Mouse (Mus musculus) c-Kit-positive CD71-positive TER-119-negative erythroid progenitor cells, embryonic 14.5 days (primary cell): ENCODE data around the gene Apobec2.
"Not testable (repeated sequence)": the region's sequence is repeated elsewhere in the genome, so short reads cannot be mapped to it uniquely, and the experiment has no call there.

Experiments
- DNase-seq: peaks from one replicate; pipeline ENCODE4 v3.0.0-alpha.2; 2013; ENCODE audit warnings: low read depth

The Apobec2 gene

DNA sequence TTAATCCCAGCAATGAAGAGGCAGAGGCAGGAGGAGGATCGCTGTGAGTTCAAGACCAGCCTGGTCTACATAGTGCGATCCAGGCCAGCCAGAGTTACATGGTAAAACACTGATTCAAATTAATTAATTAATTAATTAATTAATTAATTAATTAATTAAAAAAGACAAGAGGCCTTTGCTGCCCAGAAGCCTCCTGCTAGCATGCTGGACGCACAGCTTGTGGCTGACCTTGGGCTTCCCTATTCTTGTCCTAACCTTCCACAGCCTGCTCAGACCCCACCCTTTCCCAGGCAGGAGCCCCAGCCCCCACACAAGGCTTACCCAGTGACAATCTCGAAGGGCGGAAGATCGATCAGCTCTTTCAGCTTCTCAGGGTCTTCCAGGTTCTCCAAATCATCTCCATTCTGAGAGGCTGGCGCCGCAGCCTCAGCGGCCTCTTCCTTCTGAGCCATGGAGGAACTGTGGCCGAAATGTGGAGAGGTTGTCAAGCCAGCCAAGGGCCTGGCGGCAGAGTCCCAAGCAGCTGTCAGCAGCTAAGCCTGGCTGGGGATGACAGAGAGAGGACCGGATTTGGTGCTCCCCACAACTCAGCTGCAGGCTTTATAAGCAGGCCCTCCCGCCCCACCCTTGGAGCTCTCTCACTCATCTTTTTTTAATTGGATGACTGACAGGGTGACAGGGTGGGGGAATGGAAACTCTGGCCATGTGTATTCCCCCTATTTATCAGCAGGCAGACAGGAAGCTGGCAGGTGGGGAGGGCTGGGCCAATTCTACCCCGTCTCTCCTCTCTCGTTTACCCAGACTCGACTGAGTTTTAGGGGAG, at the start of gene Apobec2:
TSS of gene Apobec2 (minus strand) at position 773 of the 823 bp plus-strand sequence.
- DNase-seq, result no peak

DNA sequence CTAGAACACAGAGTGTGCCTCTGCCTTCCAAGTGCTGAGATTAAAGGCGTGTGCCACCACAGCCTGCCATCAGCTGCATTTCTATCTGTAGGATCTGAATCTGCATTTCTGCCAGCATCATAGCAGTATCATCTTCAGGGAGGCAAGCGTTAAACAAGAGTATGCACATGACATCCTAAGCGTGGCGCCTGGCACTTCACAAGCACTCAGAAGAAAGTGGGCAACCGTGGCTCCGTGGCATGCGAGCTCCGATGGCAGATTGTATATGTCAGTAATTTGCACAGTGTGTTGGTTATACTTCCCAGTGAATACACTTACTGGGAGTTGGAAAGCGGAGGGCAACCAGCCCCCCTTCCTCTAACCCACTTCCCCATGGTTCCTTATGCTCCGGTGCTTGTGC, 47.2 kb upstream of the Apobec2 start:
- DNase-seq, result no peak

- DNase-seq, result no peak
Measured at GRCm38 (mm10) chr17:48475444-48475843, 42.7 kb upstream of the Apobec2 start.

GRCm38 (mm10) chr17:48474282-48474681, 41.6 kb upstream of the Apobec2 start:
- DNase-seq, result not testable (repeated sequence)

- peak; percentile 61 for DNase-seq
Measured at GRCm38 (mm10) chr17:48467395-48468231, 34.9 kb upstream of the Apobec2 start.

- no peak for DNase-seq
Measured at GRCm38 (mm10) chr17:48466769-48467394, 34.2 kb upstream of the Apobec2 start.

- DNase-seq, result no peak
Measured at GRCm38 (mm10) chr17:48463391-48463790, 30.7 kb upstream of the Apobec2 start.

DNA sequence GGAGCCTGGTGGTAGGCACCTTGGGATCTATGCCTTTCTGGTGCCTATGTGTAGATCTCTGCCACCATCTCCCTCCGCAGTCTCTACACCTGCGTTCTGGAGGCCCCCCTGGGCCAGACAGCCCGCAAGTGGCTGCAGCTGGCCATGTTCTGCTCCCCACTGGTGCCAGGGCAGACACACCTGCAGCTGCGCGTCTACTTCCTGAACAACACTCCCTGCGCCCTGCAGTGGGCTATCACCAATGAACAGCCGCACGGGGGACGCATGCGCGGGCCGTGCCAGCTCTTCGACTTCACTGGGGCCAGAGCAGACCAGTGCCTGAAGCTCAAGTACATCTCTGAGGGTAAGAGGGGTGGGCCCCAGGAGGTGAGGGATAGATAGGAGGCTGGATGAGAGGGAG, 29.4 kb upstream of the Apobec2 start:
- no peak for DNase-seq

- DNase-seq, result no peak
Measured at GRCm38 (mm10) chr17:48457971-48458653, 25.4 kb upstream of the Apobec2 start.

DNA sequence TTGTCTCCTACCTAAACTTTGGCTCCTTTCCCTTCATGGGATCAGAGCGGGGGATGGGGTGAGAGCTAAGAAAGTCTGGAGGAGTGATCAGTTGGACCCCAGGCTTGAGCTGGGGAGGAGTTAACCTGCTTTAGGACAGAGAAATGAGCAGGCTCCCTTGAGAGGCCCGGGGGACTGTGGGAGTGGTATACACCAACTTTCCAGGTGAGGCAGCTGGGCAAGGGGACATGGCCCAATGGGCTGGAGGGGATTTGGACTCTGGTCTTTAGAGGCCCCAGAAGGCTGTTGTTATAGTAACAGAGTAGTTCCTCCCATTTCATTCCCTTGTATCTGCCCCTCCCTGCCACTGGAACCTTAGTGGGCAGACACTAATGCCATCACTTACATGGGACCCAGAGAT, 23.2 kb upstream of the Apobec2 start:
- DNase-seq, result no peak

- DNase-seq, result no peak
Measured at GRCm38 (mm10) chr17:48454688-48455087, 22.0 kb upstream of the Apobec2 start, which contains the start of gene Unc5cl. TSS of gene Unc5cl (plus strand) at chr17:48454901.

DNA sequence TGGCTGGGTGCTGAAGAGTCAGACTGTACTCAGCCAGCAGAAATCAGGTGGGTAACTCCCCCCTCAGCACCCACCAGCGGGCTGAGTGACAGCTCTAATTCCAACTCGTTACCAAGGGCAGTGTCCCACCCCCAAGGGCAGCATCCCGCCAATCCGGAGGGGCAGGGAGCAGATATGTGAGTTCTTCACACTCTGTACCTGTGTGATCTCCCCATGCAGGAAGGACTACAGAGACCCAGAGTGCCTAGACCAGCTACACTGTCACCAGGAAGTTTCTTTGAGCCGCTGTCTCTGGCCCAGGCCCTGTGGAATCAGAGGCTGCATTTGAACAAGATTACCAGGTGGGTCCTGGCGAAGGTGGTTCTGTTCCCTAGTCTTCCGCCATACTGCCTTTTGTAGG, 21.5 kb upstream of the Apobec2 start:
- DNase-seq, result no peak

GRCm38 (mm10) chr17:48453489-48453888, 20.8 kb upstream of the Apobec2 start:
- DNase-seq, result no peak

GRCm38 (mm10) chr17:48451753-48452444, 19.2 kb upstream of the Apobec2 start:
- no peak for DNase-seq

GRCm38 (mm10) chr17:48451353-48451675, 18.6 kb upstream of the Apobec2 start, which contains the start of gene Tspo2:
TSS of gene Tspo2 (minus strand) at chr17:48451522.
- DNase-seq, result peak; percentile 82

- DNase-seq, result peak; percentile 75
Measured at GRCm38 (mm10) chr17:48450666-48451352, 18.1 kb upstream of the Apobec2 start.

GRCm38 (mm10) chr17:48447675-48448074, 14.9 kb upstream of the Apobec2 start:
- no peak for DNase-seq

DNA sequence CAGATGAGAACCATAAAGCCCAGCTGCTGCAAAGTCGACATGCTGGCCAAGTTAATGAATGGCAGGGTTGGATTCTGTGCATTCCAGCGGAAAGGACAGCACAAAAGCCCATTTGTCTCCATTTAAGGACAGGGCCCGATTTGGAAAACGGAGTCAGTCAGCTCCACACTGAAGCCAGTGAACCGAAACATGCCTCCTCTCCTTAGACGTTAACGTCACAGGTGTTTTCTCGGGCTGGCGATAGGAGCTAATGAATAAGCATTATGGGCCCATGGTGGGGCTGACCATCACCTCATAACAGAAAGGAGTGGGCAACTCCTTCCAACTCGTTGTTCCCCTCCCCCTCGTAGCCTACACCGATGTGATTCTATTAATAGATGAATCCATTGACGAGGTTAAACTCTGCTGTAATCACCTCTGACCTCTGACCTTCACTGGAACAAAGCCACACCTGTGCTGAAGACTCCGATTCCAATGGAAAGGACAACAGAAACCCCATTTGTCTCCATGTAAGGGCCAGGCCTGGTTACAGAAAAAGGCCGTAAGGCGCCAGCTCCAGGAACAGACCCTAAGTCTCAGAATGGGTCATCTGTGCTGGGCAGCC, 10.9 kb upstream of the Apobec2 start:
- DNase-seq, result no peak

GRCm38 (mm10) chr17:48442745-48443457, 10.2 kb upstream of the Apobec2 start:
- no peak for DNase-seq
